Mouse (Mus musculus) gastrocnemius, adult 18-20 months (tissue): ENCODE results near the gene Zfp512b. TPM values are rescaled to one million over a fixed set of nuclear protein-coding genes. Genes with fewer than 3 reads are reported as not detected.

Experiments used
- DNase-seq: peaks from one replicate; pipeline ENCODE4 v3.0.0; 2021; ENCODE audit warnings: low spot score
- total RNA-seq, 2 experiments: library from RNA; stranded (reverse); gene quantifications; 2 replicates each; pipeline ENCODE4 v1.2.3; 2021

Zfp512b gene
- total RNA-seq, 2 experiments from 2014 or later: 13.5 to 18.0 TPM

DNA sequence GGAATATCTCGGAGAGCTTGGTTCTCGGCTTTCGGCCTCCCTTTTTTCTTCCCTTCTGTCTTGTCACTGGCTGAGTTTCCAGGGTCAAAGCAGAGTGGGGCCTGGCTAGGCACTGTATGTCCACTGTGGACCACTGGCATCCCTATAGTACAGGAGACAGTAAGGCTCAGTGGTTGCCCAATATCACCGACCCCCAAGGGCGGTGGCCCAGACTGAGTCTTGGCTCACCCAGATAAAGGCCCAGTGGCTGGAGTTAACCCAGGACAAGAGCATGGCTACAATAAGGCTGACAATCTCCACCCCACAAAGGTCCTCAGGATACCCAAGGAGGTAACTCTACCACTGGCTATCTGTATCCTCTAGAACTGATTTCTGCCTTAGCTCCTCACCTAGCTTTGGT, 2.1 kb downstream of the Zfp512b start:
- no peak for DNase-seq

DNA sequence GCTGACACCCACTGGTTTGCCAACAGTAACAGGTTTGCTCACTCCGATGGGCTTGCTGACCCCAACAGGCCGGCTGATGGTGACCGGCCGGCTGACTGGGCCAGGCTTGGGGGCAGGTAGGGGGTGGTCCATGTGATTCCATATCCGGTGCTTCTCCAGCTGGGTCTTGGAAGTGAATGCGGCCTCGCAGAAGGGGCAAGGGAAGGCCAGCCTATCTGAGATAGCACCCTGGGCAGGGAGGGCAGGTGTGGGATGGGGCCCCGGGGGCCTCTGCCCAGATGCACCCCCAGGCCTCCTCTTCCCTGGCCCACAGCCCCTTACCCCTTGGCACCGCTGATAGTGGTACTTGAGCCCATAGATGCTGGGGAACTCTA, 2.9 kb downstream of the Zfp512b start:
- DNase-seq: no peak

DNA sequence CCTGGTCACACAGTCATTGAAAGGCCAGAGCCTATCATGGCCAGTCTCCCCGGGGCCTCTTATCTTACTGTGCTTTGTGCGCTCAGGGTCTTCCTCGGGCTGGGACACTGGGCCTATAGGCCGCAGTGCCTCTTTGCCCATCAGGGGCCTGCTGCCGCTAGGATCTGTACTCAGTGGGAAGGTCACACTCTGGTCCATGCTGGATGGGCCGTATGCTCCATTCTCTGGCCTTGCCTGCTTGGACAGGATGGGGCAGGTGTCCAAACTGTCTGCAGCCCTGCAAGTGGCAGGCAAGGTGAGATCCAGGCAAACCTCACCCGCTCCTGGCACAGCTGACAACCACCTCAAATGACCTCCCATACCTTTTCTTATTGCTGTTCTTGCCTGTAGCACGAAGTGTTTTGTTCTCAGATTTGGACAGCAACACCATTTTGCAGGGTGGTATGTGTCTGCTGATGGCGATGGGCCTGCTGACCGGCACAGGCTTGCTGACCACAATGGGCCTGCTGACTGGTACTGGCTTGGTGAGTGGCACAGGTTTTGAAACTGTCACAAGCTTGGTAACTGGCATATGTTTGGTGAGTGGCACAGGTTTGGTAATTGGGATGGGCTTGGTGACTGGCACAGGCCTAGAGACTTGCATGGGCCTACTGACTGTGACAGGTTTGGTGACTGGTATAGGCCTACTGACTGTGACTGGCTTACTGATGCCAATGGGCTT, 3.4 kb downstream of the Zfp512b start:
- DNase-seq: no peak

DNA sequence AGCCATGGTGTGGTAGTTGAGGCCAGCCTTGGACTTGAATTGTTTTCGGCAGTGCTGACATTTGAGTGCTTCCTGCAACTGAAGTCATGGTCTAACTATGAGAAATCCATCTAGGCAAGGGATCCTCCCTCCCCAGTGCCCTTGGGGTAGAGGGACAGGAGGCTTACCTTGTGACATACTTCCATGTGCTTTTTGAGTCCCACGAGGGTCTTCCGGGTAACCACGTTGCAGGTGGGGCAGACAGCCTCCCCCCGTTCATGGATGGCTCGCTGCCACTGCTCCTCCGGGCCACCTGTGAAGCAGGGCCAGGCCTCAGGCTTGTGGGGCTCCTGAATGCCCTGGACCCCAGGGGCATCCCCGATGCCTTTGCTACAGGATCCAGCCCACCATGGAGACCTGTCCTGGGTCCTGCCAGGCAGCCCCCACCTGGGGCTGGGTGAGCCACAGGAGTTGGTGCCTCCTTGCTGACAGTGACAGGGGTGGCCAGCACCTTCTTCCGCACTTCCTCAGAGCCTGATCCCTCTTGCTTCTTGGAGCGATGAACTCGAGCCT, 4.3 kb downstream of the Zfp512b start:
- DNase-seq: no peak

DNA sequence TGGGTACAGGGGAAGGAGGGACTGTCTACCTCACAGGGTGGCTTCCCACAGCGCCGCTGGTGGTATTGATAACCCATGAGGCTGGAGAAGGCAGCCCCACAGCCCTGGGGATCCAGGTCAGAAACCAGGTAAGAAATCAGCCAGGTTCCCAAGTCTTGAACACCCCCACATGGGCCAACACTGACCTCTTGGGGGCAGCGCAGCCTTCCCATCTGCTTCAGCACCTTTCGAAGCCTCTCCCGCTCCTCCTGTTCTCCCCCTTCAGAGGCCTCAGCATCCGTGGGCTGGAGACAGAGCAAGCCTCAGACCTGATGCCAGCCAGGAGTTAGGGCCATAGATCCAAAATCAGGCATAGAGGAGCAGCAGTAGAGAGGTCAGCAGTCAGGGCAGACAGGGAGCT, 4.8 kb downstream of the Zfp512b start:
- no peak for DNase-seq

DNA sequence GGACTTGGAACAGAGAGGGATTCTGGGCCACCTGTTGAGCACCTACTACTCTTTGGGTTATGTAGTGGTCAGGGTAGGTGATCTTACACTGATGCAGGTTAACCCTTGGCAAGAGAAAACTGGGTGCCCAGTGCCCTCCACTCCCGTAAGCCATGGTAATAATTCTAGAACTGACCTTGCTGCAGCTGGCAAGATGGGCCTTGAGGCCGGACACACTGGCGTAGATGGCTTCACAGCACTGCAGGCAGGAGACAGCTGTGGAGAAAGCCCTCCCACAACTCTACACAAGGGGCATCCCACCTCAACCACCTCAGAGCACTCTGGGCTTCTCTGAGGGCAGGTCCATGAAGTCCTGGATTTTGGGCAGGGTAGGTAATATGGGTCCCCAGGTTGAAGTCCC, 6.5 kb downstream of the Zfp512b start:
- DNase-seq: no peak

DNA sequence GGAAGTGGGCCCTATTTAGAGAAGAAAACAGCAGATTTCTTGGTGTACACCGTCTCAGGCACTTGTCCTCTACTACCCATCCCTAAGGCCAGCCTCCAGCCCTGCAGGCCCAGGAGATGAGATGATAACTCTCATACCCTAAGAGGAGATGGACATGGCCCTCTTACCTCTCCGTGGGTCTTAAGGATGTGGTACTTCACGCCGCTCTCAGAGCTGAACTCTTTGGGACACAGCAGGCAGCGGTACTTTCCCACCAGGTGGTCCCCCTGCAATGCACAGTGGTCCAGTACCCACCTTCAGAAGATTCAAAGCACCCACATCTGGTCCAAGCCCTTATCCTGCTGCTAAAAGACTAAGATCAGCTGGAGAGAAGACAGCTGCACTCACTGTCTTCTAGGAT, 7.1 kb downstream of the Zfp512b start:
- DNase-seq: no peak

DNA sequence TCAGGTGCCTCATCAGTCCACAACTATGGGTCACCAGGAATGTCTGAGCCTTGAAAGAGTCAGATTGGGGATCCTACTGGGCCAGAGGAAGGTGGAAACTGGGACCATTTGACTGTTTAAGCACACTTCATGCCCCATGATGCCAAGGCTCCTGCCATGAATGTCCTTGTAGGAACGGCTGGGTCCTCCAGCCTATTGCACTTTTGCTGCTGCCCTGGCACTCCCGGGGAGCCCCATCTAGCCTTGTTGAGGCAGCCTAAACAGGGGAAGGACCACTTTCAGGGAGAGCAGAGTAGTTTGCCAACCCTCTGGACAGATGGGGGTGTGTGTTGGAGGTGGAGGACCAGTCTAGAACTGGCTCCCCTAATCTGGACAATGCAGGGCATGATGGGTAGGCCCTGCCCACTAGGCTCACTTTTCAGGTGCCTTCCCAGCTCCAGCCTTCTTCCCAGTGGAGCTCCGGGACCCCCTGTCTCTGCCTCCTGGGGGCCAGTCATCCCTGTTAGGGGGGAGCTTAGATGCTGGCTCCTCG, 8.1 kb downstream of the Zfp512b start, which contains the start of gene Uckl1:
Gene Uckl1 (minus strand): TSS at position 482 of the 532 bp plus-strand sequence.
- DNase-seq: no peak

DNA sequence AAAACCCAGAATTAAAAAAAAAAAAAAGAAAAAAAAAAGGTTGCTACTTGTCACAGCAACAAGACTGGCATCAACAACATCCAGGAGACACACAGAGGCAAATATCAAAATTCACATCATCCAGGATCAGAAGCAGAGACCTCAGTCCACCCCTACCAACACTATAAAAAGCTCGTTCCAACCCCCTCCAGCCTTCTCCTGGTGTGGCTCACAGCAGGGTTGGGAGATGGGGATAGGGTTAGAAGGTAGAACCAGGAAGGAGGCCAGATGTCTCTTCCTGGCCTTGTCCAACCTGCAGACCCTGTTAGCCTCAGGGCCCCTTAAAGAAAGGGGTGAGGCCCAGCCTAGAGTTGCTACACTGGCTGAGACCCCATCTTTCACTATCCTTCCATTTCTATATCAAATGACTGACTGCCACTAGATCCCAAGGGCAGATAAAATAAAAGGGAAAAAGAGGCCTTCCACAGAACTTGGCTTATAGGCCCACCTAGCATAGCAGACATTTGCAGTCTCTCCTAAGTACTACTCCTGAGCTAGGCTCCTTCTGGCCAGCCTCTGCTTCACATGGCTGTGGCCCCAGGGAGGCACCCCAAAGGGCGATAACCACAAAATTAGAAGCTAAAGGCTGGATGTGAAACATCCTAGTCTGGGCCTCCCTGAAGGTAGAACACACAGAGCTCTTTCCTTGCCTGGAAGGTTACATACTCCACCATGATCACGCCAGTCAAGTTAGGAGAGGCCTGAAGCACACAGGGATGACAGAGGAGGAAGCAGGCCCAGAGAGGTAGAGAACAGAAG, 8.9 kb downstream of the Zfp512b start:
- no peak for DNase-seq

DNA sequence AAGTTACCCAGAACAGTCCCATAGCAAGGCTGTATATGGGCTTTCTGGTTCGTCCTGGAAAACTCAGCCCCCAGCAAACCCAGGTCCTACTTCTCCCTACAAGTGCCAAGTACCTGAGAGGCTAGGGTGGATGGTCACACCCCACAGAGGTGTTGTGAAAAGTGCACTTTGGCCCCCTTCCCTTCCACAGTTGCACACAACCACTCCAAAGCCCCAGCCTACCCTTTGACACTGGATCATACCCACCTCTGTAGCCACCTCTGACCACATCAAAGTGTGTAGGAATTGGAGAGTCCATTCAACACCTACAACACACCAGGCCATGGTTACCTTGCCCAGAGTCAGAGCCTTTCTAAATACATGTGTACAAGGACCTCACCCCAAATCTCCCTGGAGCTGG, 9.7 kb downstream of the Zfp512b start:
- no peak for DNase-seq

DNA sequence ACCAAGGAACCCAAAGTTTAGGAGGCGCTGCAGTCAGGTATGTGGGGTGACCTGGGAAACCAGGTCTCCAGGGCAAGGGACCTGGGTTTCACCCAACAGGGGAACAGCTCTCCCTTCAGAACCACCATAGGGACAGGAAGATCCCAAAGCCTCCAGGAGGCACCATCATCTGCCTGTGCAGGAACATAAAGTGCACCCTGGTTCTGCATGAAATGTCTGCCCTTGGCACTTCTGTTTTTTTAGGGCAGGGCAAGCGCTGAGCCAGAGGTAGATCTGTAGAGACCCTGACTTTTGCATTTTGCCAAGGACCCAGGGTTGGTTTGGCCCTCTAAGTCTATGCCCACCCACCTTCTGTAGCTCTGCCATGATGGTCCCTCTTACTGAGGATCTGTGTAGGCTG, 10.2 kb downstream of the Zfp512b start:
- no peak for DNase-seq

DNA sequence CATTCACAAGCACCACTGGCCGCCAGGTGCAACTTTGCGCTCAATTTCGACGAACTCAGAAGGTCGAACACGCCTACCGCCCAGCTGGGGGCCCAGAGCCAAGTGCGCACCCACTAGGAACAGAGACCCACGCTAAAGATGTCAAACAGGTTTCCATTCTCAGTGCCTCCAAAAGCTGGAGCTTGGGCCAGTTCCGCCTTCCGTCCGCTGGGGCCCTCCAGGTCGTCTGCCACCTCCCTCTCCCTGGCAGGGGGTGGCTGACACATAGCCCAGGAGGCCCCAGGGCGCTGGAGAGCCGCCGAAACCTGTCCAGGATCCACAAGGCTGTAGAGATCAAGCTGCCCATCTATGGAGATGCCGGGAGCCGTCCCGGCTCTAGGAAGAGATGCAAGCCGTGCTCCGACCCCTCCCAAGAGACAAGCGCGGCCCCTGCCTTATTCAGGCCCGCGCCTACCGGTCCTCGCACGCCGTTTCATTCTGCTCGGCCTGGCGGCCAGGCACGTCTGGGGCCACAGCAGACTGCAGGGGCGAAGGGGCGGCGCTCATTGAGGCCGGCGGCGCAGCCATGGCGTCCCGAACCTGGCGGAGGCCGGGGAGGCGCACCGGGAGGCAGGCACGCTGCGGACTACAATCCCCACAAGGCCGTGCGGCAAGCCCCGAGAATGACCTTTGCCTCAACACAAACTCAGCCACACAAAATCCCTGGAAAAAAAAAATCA, 11.0 kb downstream of the Zfp512b start:
- DNase-seq: peak; percentile 87

DNA sequence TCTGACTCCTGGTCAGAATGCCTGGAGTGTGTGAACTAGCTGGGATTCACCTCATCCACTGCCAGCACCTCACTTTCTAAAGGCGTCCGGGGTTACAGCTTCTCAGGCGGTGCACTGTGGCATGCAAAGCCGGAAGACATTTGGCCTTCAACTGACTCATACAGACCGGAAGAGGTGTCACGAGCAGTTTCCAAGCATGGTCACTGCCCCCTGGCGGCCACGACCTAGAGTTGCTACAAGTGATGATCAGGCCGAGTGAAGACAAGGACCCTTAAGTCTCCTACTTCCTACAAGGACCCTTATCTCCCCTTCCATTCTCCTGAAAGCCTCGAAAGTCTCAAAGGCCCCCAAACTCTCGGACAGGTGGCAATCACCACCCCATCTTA, 11.6 kb downstream of the Zfp512b start:
- peak; percentile 84 for DNase-seq

DNA sequence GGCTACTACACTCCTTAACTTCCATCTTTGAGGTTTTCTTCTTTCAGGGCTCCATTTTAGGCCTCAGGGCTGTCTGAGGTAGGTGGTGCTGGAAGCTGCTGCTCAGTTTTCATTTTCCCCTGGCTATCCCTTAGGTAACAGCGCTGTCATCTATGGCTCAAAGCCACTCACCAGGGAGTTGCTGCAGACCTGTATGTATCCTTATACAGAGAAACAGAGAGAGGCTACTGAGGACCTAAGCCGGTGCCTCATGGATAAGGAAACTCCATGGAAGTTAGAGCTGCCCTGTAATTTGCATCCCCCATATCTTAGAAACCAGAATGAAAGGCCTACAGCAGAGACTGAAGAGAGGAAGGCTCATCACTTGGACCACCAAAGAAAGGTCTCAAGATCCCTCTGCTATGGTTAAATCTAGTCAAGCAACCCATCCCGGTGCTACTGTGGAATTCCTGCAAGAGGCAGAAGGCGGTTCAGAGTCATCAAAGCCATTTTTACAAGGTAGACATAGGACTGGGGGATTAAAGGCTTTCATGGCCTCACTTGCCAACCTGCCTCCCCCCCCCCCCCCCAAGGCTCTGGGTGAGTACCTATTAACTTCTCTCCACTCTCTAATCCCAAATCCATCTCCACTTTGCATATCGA, 12.4 kb downstream of the Zfp512b start:
- no peak for DNase-seq

DNA sequence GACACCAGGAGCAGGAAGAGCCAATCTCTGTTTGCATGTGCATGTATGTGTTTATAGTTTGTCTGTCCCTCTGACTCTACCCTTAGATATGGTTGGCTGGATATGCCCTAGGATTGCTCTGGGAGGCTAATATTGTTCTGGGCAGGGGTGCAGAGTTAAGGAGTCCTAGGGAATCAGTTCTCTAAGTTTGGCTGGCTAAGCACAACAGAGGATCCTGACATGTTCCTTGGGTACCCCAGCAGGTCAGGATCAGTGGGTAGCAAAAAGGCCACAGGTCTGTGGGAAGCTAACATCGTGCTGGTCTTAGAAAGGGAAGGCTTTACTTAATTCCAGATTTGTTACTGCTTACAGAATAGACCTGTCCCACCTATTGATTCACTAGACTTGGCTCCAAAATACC, 12.9 kb downstream of the Zfp512b start:
- DNase-seq: no peak

DNA sequence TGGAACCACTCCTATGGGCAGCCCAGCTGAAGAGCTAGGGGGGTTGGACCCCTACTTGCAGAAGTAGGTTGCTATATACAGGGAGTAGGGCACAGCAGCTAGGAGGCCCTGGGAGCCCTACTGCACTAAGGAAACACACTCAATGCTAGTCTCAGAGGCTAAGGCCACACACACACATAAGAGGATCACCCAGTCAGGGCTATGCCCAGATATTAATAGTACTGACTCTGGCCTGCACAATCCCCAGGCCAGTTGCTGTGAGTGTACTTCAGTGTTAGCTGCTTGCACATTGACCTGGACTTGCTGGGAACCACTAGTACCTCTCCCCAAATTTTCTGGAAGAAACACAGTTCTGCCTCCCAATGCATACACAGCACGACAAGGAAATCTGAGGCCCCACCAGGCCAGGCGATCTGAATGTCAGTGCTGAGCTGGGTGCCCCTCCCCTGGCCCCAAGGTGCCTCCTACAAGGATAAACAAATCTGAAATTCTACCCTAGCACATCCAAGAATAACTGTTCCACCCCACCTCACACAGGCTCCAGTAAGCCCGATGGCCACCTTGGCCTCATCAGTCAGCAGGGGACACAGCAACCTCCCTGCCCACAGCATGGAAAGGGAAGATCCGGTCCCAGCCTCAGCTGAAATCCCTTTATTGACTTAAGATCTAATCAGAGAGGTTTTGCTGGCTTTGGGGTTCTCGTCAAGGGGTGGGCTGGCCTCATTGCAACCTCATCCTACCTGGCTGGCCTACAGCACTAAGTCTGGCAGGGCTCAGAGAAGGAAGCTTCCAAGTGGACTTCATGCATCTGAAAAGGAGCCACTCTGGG, 13.6 kb downstream of the Zfp512b start:
- DNase-seq: peak; percentile 56

DNA sequence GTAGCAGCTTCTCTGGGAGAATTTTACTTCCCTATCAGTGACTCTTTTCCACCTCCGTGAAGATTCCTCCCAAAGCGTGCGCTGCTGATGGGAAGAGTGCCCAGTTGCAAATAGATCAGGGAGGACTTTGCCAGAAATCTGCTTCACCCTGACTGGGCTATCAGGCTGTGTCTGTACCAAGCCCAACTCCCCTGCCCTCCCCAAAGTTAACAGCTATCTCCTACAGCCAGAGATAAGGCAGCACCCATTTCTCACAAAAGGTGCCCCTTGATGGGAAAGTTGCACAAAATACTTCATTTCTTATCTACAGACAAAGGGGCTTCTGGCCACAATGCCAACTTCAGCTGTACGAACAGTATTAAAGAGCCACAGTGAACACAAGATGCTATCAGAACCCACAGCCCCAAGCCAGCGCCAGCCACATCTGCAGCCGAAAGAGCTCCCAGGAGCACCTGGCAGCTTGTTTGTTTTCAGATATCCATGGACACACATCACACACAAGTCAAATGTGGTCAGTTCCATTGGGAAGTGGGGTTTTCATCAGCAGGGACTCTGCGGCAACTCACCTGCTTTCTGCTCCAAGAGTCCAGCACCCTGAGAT, 14.5 kb downstream of the Zfp512b start:
- DNase-seq: peak; percentile 54

DNA sequence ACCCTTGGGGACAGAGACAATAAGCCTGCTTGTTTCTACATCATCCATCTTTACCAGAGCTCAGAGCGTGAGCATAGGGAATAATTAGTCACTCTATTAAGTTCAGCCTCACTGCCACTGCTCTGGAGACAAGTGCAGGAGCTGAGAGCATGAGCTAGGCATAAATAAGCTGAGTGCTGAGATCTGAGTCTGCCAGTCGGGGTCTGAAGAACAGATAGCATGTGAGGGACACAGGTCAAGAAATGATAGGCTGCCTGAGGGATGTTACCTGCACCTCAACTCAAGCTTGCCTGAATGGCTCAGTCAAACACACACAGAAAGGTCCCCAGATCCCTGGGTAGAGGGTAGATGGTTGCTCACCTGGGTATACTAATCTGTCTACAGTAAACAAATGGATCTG, 15.5 kb downstream of the Zfp512b start:
- no peak for DNase-seq

DNA sequence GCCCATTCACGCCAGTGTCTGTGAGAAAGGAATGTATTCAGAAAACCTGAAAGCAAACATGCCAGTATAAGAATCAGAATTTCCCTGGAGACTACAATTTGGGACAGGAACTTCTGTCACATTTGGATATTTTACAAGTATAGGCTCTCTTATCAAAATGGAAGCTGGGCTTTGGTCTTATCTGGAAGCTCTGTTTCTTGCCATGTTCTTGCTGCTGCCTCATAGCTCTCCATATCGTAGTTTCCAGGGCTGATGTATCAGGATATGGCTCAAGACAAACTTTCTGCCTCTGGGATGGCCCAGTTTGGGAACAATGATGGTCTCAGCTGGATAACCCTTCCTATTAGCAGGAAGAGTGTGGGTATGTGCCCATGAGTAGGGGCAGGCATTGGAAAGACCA, 16.0 kb downstream of the Zfp512b start:
- DNase-seq: no peak

DNA sequence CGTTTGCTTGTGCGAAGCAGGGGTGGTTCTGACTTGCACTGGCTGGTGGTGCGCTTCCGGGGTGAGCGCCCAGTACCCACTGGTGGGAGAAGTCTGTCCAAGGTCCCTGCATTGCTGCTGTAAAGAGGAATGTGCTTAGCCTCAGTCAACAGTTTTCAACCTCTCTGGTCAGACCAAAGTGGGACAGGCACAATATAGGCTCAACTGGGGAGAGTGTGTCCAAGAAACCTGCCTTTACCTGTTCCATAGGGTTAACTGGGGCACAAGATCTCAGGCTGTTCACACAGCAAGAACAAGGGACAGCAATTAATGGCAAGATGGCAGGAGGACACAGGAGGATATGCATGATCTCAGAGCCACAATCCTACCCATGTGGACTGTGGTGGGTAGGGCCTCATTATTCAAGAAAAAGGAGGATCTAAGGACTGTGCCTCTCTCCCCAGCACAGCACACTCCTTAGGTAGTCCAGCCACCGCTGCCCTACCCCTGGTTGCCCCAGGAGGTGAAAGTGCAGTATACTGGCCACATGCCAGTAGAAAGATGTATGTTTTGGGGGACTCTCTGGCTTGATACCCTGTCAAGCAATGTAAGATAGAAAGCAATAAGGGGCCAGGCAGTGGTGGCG, 17.6 kb downstream of the Zfp512b start:
- no peak for DNase-seq
